In genomic region chrX:20950191-20950880, GRCm38 (mm10) we compare ENCODE assay signal across 7 mouse cellular contexts. TPM values are rescaled to one million over a fixed set of nuclear protein-coding genes. Genes with fewer than 3 reads are reported as not detected.
DNase-seq lines count a peak whose midpoint lies in the region; ATAC-seq lines count a peak whose summit lies in the region.

Gene Elk1 (minus strand): TSS chrX:20950608.

- no peaks in the 10 kb centered on the region for H3K27me3 ChIP-seq in embryonic facial prominence, embryonic 11.5 days (ENCODE audit: control insufficient read depth, insufficient read depth, low read length)
- H3K27me3 ChIP-seq in limb, embryonic 11.5 days (ENCODE audit: control insufficient read depth, insufficient read depth, low read length) = no peaks in the 10 kb centered on the region
- no peaks in the 10 kb centered on the region for H3K27me3 ChIP-seq in midbrain, embryonic 14.5 days (ENCODE audit: control insufficient read depth, insufficient read depth, low read length)

- H3K27ac ChIP-seq in embryonic facial prominence, embryonic 11.5 days (replicated peaks; ENCODE audit: low read depth, low read length) = no peak within 1 kb of the TSS
- H3K27ac ChIP-seq in limb, embryonic 11.5 days (replicated peaks; ENCODE audit: low read depth, low read length) = no peak within 1 kb of the TSS
- H3K27ac ChIP-seq in midbrain, embryonic 14.5 days (replicated peaks; ENCODE audit: low read depth, low read length) = peak within 1 kb of the TSS; percentile 82

- H3K9ac ChIP-seq in embryonic facial prominence, embryonic 11.5 days (replicated peaks; ENCODE audit: low read length) = peak within 1 kb of the TSS; percentile 64
- peak within 1 kb of the TSS; percentile 57 for H3K9ac ChIP-seq in limb, embryonic 11.5 days (ENCODE audit: low read length)
- peak within 1 kb of the TSS; percentile 56 for H3K9ac ChIP-seq in midbrain, embryonic 14.5 days (replicated peaks; ENCODE audit: low read length)

- no peaks in the 10 kb centered on the region for H3K36me3 ChIP-seq in embryonic facial prominence, embryonic 11.5 days (replicated peaks; ENCODE audit: control insufficient read depth, insufficient read depth, low read depth, low read length)
- no peaks in the 10 kb centered on the region for H3K36me3 ChIP-seq in limb, embryonic 11.5 days (ENCODE audit: control insufficient read depth, insufficient read depth, low read length)
- no peaks in the 10 kb centered on the region for H3K36me3 ChIP-seq in midbrain, embryonic 14.5 days (ENCODE audit: control insufficient read depth, insufficient read depth, low read length)

- WGBS in embryonic facial prominence, embryonic 11.5 days = 30% methylated on average over 29 of the region's 30 CpGs
- 16% methylated on average over 30 of the region's 30 CpGs for WGBS in limb, embryonic 11.5 days
- WGBS in midbrain, embryonic 14.5 days = 14% methylated on average over 27 of the region's 30 CpGs

- H3K4me3 ChIP-seq in embryonic facial prominence, embryonic 11.5 days (ENCODE audit: low read depth, low read length) = peak within 1 kb of the TSS; percentile 57
- peak within 1 kb of the TSS; percentile 52 for H3K4me3 ChIP-seq in limb, embryonic 11.5 days (ENCODE audit: low read depth, low read length)
- H3K4me3 ChIP-seq in midbrain, embryonic 14.5 days (replicated peaks; ENCODE audit: low read depth, low read length) = peak within 1 kb of the TSS; percentile 55

- H3K9me3 ChIP-seq in embryonic facial prominence, embryonic 11.5 days (replicated peaks; ENCODE audit: control insufficient read depth, low read length) = no peaks in the 10 kb centered on the region
- H3K9me3 ChIP-seq in limb, embryonic 11.5 days (ENCODE audit: control insufficient read depth, low read length) = no peaks in the 10 kb centered on the region
- H3K9me3 ChIP-seq in midbrain, embryonic 14.5 days (ENCODE audit: control insufficient read depth, low read length) = no peaks in the 10 kb centered on the region

- ATAC-seq in embryonic facial prominence, embryonic 11.5 days (replicated peaks; ENCODE audit: insufficient number of reproducible peaks, low FRiP score, low TSS enrichment, low read depth) = peak; percentile 98
- peak; percentile 97 for ATAC-seq in limb, embryonic 11.5 days (ENCODE audit: insufficient number of reproducible peaks, low FRiP score, low TSS enrichment, low read depth)
- peak; percentile 97 for ATAC-seq in midbrain, embryonic 14.5 days (ENCODE audit: low FRiP score, low TSS enrichment)

- peak within 1 kb of the TSS; percentile 32 for H3K4me2 ChIP-seq in embryonic facial prominence, embryonic 11.5 days (ENCODE audit: low read depth, low read length)
- peak within 1 kb of the TSS; percentile 37 for H3K4me2 ChIP-seq in limb, embryonic 11.5 days (ENCODE audit: low read depth, severe bottlenecking)
- peak within 1 kb of the TSS; percentile 56 for H3K4me2 ChIP-seq in midbrain, embryonic 14.5 days (ENCODE audit: low read length)

- H3K4me1 ChIP-seq in embryonic facial prominence, embryonic 11.5 days (ENCODE audit: control insufficient read depth, insufficient read depth, low read length) = no peaks in the 10 kb centered on the region
- H3K4me1 ChIP-seq in limb, embryonic 11.5 days (ENCODE audit: control insufficient read depth, insufficient read depth, low read length) = no peaks in the 10 kb centered on the region
- no peaks in the 10 kb centered on the region for H3K4me1 ChIP-seq in midbrain, embryonic 14.5 days (ENCODE audit: control insufficient read depth, insufficient read depth, low read length)

- DNase-seq in adrenal gland, postnatal 14 days = peak; percentile 89
- DNase-seq in embryonic facial prominence, embryonic 11.5 days (ENCODE audit: low spot score) = peak; percentile 87
- peak; percentile 99 for DNase-seq in heart, adult 11 months
- DNase-seq in kidney, adult 18-20 months = peak; percentile 81
- DNase-seq in limb, embryonic 11.5 days (ENCODE audit: low spot score) = peak; percentile 82
- peak; percentile 93 for DNase-seq in midbrain, embryonic 14.5 days
- peak; percentile 71 for DNase-seq in spleen, adult 18-20 months

RNA-seq across cellular contexts. Expression of gene Elk1, which starts in this region (rescaled TPM):
- 13.1 and 14.4 TPM in 2 replicates for total RNA-seq in adrenal gland, postnatal 14 days (2021)
- polyA plus RNA-seq in embryonic facial prominence, embryonic 11.5 days (2014; fragmentation: Nextera tagmentation; extraction: Ambion mirVana) = 8.2 and 8.4 TPM in 2 replicates
- polyA plus RNA-seq in limb, embryonic 11.5 days (2014; fragmentation: Nextera tagmentation; extraction: Ambion mirVana) = 9.4 and 9.8 TPM in 2 replicates
- 12.9 and 16.9 TPM in 2 replicates for polyA plus RNA-seq in midbrain, embryonic 14.5 days (2014; fragmentation: Nextera tagmentation; extraction: Ambion mirVana)
